Mouse (Mus musculus) lung, embryonic 14.5 days (tissue): ENCODE data around the gene Zfp688. TPM values are rescaled to one million over a fixed set of nuclear protein-coding genes. Genes with fewer than 3 reads are reported as not detected.
"Not testable (repeated sequence)": the region's sequence is repeated elsewhere in the genome, so short reads cannot be mapped to it uniquely, and the experiment has no call there.

ENCODE experiments used
- ATAC-seq: fragments of 200-750 bp; cut with Nextera tagmentation; 2 replicates; pipeline ENCODE4 v1.8.0; 2017; ENCODE audit warnings: mild to moderate bottlenecking, moderate TSS enrichment, moderate library complexity; ENCODE audit not compliant: insufficient read depth
- DNase-seq: peaks from one replicate; pipeline ENCODE4 v3.0.0-alpha.2; 2015
- H3K27ac ChIP-seq: fragments of 300-500 bp; sonication (generic); 2 replicates; pipeline ENCODE4 v1.5.1; 2014; ENCODE audit warnings: low read depth, mild to moderate bottlenecking, moderate library complexity
- H3K27me3 ChIP-seq: fragments of 300-500 bp; sonication (generic); 2 replicates; pipeline ENCODE4 v1.6.1; 2014; ENCODE audit warnings: low read length, control low read depth; ENCODE audit not compliant: insufficient read depth
- H3K36me3 ChIP-seq: fragments of 300-500 bp; sonication (generic); 2 replicates; pipeline ENCODE4 v1.6.1; 2014; ENCODE audit warnings: control low read depth; ENCODE audit not compliant: insufficient read depth
- H3K4me1 ChIP-seq: fragments of 300-500 bp; sonication (generic); 2 replicates; pipeline ENCODE4 v1.6.1; 2014; ENCODE audit warnings: antibody characterized with exemption, control low read depth; ENCODE audit not compliant: insufficient read depth
- H3K4me2 ChIP-seq: fragments of 300-500 bp; sonication (generic); 2 replicates; pipeline ENCODE4 v1.6.1; 2014; ENCODE audit warnings: mild to moderate bottlenecking
- H3K4me3 ChIP-seq: fragments of 300-500 bp; sonication (generic); 2 replicates; pipeline ENCODE4 v1.5.1; 2014; ENCODE audit warnings: low read depth, low read length
- H3K9ac ChIP-seq: fragments of 300-500 bp; sonication (generic); 2 replicates; pipeline ENCODE4 v1.6.1; 2014
- H3K9me3 ChIP-seq: fragments of 300-500 bp; sonication (generic); 2 replicates; pipeline ENCODE4 v1.6.1; 2016; ENCODE audit warnings: low read depth, low read length, control low read depth
- CTCF ChIP-seq: IDR thresholded peaks from 2 replicates; pipeline ENCODE4 v1.5.1; 2016; ENCODE audit warnings: antibody characterized with exemption, low read depth
- WGBS: fragments of 180-500 bp; shearing (Covaris S2); extraction: QIAGEN DNeasy Blood & Tissue Kit; methylation state at CpG from one replicate; pipeline ENCODE4 v1.1.7; 2014; 5-methylcytosine and 5-hydroxymethylcytosine counted together
- polyA plus RNA-seq: library from polyadenylated mRNA; unstranded; fragments of >200 nt; fragmentation: Nextera tagmentation; extraction: Ambion mirVana; gene quantifications from 2 replicates; pipeline ENCODE4 v1.2.1, GENCODE M21; 2014

Gene Zfp688
- polyA plus RNA-seq, 1 experiment from 2014 or later: 21.6 TPM

GRCm38 (mm10) chr7:127465191-127465590 lies 43.3 kb upstream of the Zfp688 start:
- no peak overlapping the region for H3K27ac ChIP-seq
- H3K36me3 ChIP-seq: peaks cover 45% of the 10 kb centered on the region

GRCm38 (mm10) chr7:127459311-127459710 lies 37.4 kb upstream of the Zfp688 start, which contains the start of gene Prr14:
Gene Prr14 (plus strand): TSS chr7:127459611.
- not testable (repeated sequence) for H3K4me3 ChIP-seq, H3K4me1 ChIP-seq, H3K9ac ChIP-seq, H3K4me2 ChIP-seq, DNase-seq, H3K27ac ChIP-seq, H3K9me3 ChIP-seq, H3K27me3 ChIP-seq, ATAC-seq
- 95% methylated on average over 7 of the region's 8 CpGs for WGBS
- peaks cover 55% of the 10 kb centered on the region for H3K36me3 ChIP-seq

More at GRCm38 (mm10) chr7:127465191-127465590, 43.3 kb upstream of the Zfp688 start:
- ATAC-seq: no peak
- no peak overlapping the region for H3K9ac ChIP-seq
- H3K27me3 ChIP-seq: no peaks in the 10 kb centered on the region
- WGBS: 88% methylated on average over 3 of the region's 3 CpGs
- no peaks in the 10 kb centered on the region; the same call in 1 of the 2 replicates for H3K9me3 ChIP-seq
- no peaks in the 10 kb centered on the region for H3K4me1 ChIP-seq
- H3K4me3 ChIP-seq: no peak overlapping the region
- no peak for TF ChIP-seq CTCF
- H3K4me2 ChIP-seq: no peak overlapping the region
- no peak for DNase-seq

- not testable (repeated sequence) for H3K27me3 ChIP-seq, H3K4me2 ChIP-seq, DNase-seq, H3K27ac ChIP-seq, H3K9me3 ChIP-seq, ATAC-seq, H3K9ac ChIP-seq, H3K4me3 ChIP-seq, H3K4me1 ChIP-seq
- peaks cover 55% of the 10 kb centered on the region for H3K36me3 ChIP-seq
- WGBS: 85% methylated on average over 3 of the region's 3 CpGs
Observed at GRCm38 (mm10) chr7:127458371-127459122, 36.7 kb upstream of the Zfp688 start.

GRCm38 (mm10) chr7:127454905-127455304 lies 33.0 kb upstream of the Zfp688 start:
- Histone ChIP-seq H3K4me2 (no peak overlapping the region), H3K4me1 (peaks cover 14% of the 10 kb centered on the region; the same call in 1 of the 2 replicates), H3K27ac (no peak overlapping the region), H3K4me3 (no peak overlapping the region), H3K36me3 (peaks cover 47% of the 10 kb centered on the region), H3K9me3 (no peaks in the 10 kb centered on the region), H3K27me3 (no peaks in the 10 kb centered on the region), H3K9ac (no peak overlapping the region)
- ATAC-seq (no peak), DNase-seq (no peak)
- WGBS: 87% methylated on average over 7 of the region's 7 CpGs
- TF ChIP-seq CTCF: no peak

GRCm38 (mm10) chr7:127453056-127453455 lies 31.2 kb upstream of the Zfp688 start:
- H3K27ac ChIP-seq: no peak overlapping the region
- peaks cover 36% of the 10 kb centered on the region for H3K36me3 ChIP-seq
- no peak for TF ChIP-seq CTCF
- DNase-seq (no peak), ATAC-seq (no peak)
- no peak overlapping the region for H3K9ac ChIP-seq
- 92% methylated on average over 2 of the region's 2 CpGs for WGBS
- H3K4me2 ChIP-seq: no peak overlapping the region
- no peak overlapping the region for H3K4me3 ChIP-seq
- no peaks in the 10 kb centered on the region for H3K27me3 ChIP-seq
- H3K4me1 ChIP-seq: peaks cover 14% of the 10 kb centered on the region; the same call in 1 of the 2 replicates
- H3K9me3 ChIP-seq: no peaks in the 10 kb centered on the region

GRCm38 (mm10) chr7:127449966-127450365 lies 28.1 kb upstream of the Zfp688 start:
- no peak for TF ChIP-seq CTCF
- H3K4me2 ChIP-seq: peak overlapping the region; percentile 87
- H3K27me3 ChIP-seq: no peaks in the 10 kb centered on the region
- ATAC-seq: no peak
- peak overlapping the region; percentile 40; the same call in 1 of the 2 replicates for H3K27ac ChIP-seq
- WGBS: 80% methylated on average over 7 of the region's 7 CpGs
- peaks cover 14% of the 10 kb centered on the region; the same call in 1 of the 2 replicates for H3K4me1 ChIP-seq
- H3K4me3 ChIP-seq: peak overlapping the region; percentile 85
- no peak for DNase-seq
- H3K9ac ChIP-seq: peak overlapping the region; percentile 89
- H3K36me3 ChIP-seq: peaks cover 30% of the 10 kb centered on the region
- no peaks in the 10 kb centered on the region for H3K9me3 ChIP-seq

GRCm38 (mm10) chr7:127448521-127449300 lies 26.8 kb upstream of the Zfp688 start, which contains the start of gene Zfp689:
Gene Zfp689 (minus strand): TSS chr7:127449158.
- 0 out of 2 replicates have a peak, but pooled peaks have one; percentile 1 for TF ChIP-seq CTCF
- Histone ChIP-seq H3K27me3 (no peaks in the 10 kb centered on the region), H3K36me3 (peaks cover 37% of the 10 kb centered on the region), H3K27ac (peak within 1 kb of the TSS; percentile 91), H3K4me1 (peaks cover 14% of the 10 kb centered on the region; the same call in 1 of the 2 replicates), H3K4me2 (peak within 1 kb of the TSS; percentile 87), H3K4me3 (peak within 1 kb of the TSS; percentile 85), H3K9ac (peak within 1 kb of the TSS; percentile 89), H3K9me3 (no peaks in the 10 kb centered on the region)
- peak; percentile 93 for ATAC-seq
- WGBS: under 1% methylated on average over 54 of the region's 54 CpGs
- DNase-seq: peak; percentile 98
